Mouse (Mus musculus): ENCODE measurements around the gene Tsc22d2. TPM values are rescaled to one million over a fixed set of nuclear protein-coding genes. Genes with fewer than 3 reads are reported as not detected.

Gene Tsc22d2
- polyA plus RNA-seq, 1 experiment from 2014 or later = 17.3 TPM

DNA sequence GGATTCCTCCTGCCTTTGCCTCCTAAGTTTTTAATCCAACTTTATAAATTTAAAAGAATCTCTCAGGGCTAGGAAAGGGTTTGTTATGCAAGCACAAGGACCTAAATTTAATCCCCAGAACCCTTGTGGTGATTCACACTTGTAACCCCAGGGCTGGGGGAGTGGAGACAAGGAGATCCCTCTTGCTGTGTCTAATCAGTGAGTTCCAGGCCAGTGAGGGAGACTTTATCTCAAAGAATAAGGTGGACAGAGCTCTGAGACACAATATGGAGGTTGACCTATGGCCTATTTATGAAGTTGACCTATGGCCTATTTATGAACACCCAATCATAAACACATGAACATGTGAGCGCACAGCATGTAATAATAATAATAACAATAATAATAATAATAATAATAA, 31.8 kb upstream of the Tsc22d2 start:
- Histone ChIP-seq H3K4me3 (ENCODE audit: low read depth, low read length) (no peak overlapping the region), H3K27me3 (replicated peaks; ENCODE audit: control insufficient read depth, insufficient read depth, low read length) (no peaks in the 10 kb centered on the region), H3K27ac (replicated peaks; ENCODE audit: low read depth, low read length) (no peak overlapping the region), H3K36me3 (ENCODE audit: control insufficient read depth, insufficient read depth, low read length) (no peaks in the 10 kb centered on the region), H3K4me2 (ENCODE audit: low read depth, low read length) (no peak overlapping the region), H3K9me3 (ENCODE audit: control insufficient read depth, low read length) (no peaks in the 10 kb centered on the region), H3K4me1 (ENCODE audit: control insufficient read depth, insufficient read depth, low read length) (no peaks in the 10 kb centered on the region), H3K9ac (ENCODE audit: low read depth, low read length) (no peak overlapping the region)
- no peak for ATAC-seq (ENCODE audit: low read depth)
- DNase-seq (ENCODE audit: low spot score) = no peak
- 97% methylated on average over 1 of the region's 1 CpGs for WGBS

GRCm38 (mm10) chr3:58385060-58385459, 29.5 kb upstream of the Tsc22d2 start:
- DNase-seq (ENCODE audit: low spot score) (no peak), ATAC-seq (ENCODE audit: low read depth) (no peak; the same call in 1 of the 2 replicates)
- no peaks in the 10 kb centered on the region for H3K4me1 ChIP-seq (ENCODE audit: control insufficient read depth, insufficient read depth, low read length)
- no peak overlapping the region for H3K9ac ChIP-seq (ENCODE audit: low read depth, low read length)
- no peak overlapping the region for H3K4me2 ChIP-seq (ENCODE audit: low read depth, low read length)
- no peak overlapping the region for H3K4me3 ChIP-seq (ENCODE audit: low read depth, low read length)
- H3K27ac ChIP-seq (replicated peaks; ENCODE audit: low read depth, low read length) = no peak overlapping the region
- no peaks in the 10 kb centered on the region for H3K36me3 ChIP-seq (ENCODE audit: control insufficient read depth, insufficient read depth, low read length)
- no peaks in the 10 kb centered on the region for H3K9me3 ChIP-seq (ENCODE audit: control insufficient read depth, low read length)
- H3K27me3 ChIP-seq (replicated peaks; ENCODE audit: control insufficient read depth, insufficient read depth, low read length) = no peaks in the 10 kb centered on the region
- WGBS = 44% methylated on average over 1 of the region's 1 CpGs

GRCm38 (mm10) chr3:58388731-58389130, 25.8 kb upstream of the Tsc22d2 start:
- H3K4me1 ChIP-seq (ENCODE audit: control insufficient read depth, insufficient read depth, low read length) = no peaks in the 10 kb centered on the region
- H3K4me3 ChIP-seq (ENCODE audit: low read depth, low read length) = no peak overlapping the region
- no peak overlapping the region for H3K9ac ChIP-seq (ENCODE audit: low read depth, low read length)
- ATAC-seq (ENCODE audit: low read depth) = no peak
- H3K27ac ChIP-seq (replicated peaks; ENCODE audit: low read depth, low read length) = no peak overlapping the region
- H3K9me3 ChIP-seq (ENCODE audit: control insufficient read depth, low read length) = no peaks in the 10 kb centered on the region
- DNase-seq (ENCODE audit: low spot score) = no peak
- WGBS = 79% methylated on average over 4 of the region's 4 CpGs
- H3K27me3 ChIP-seq (replicated peaks; ENCODE audit: control insufficient read depth, insufficient read depth, low read length) = no peaks in the 10 kb centered on the region
- H3K36me3 ChIP-seq (ENCODE audit: control insufficient read depth, insufficient read depth, low read length) = no peaks in the 10 kb centered on the region
- no peak overlapping the region for H3K4me2 ChIP-seq (ENCODE audit: low read depth, low read length)

- DNase-seq (ENCODE audit: low spot score) = no peak
- Histone ChIP-seq H3K36me3 (ENCODE audit: control insufficient read depth, insufficient read depth, low read length) (no peaks in the 10 kb centered on the region), H3K9me3 (ENCODE audit: control insufficient read depth, low read length) (no peaks in the 10 kb centered on the region), H3K27ac (replicated peaks; ENCODE audit: low read depth, low read length) (no peak overlapping the region), H3K4me1 (ENCODE audit: control insufficient read depth, insufficient read depth, low read length) (no peaks in the 10 kb centered on the region), H3K4me3 (ENCODE audit: low read depth, low read length) (no peak overlapping the region), H3K27me3 (replicated peaks; ENCODE audit: control insufficient read depth, insufficient read depth, low read length) (no peaks in the 10 kb centered on the region), H3K4me2 (ENCODE audit: low read depth, low read length) (no peak overlapping the region), H3K9ac (ENCODE audit: low read depth, low read length) (no peak overlapping the region)
- ATAC-seq (ENCODE audit: low read depth) = no peak
- WGBS = 64% methylated on average over 5 of the region's 5 CpGs
Observed at GRCm38 (mm10) chr3:58398541-58398940, 16.0 kb upstream of the Tsc22d2 start.

GRCm38 (mm10) chr3:58399931-58400330, 14.6 kb upstream of the Tsc22d2 start:
- no peaks in the 10 kb centered on the region for H3K4me1 ChIP-seq (ENCODE audit: control insufficient read depth, insufficient read depth, low read length)
- H3K27ac ChIP-seq (replicated peaks; ENCODE audit: low read depth, low read length) = no peak overlapping the region
- H3K4me2 ChIP-seq (ENCODE audit: low read depth, low read length) = no peak overlapping the region
- no peaks in the 10 kb centered on the region for H3K9me3 ChIP-seq (ENCODE audit: control insufficient read depth, low read length)
- WGBS = 47% methylated on average over 3 of the region's 3 CpGs
- H3K4me3 ChIP-seq (ENCODE audit: low read depth, low read length) = no peak overlapping the region
- no peak for ATAC-seq (ENCODE audit: low read depth)
- no peaks in the 10 kb centered on the region for H3K27me3 ChIP-seq (replicated peaks; ENCODE audit: control insufficient read depth, insufficient read depth, low read length)
- no peak overlapping the region for H3K9ac ChIP-seq (ENCODE audit: low read depth, low read length)
- H3K36me3 ChIP-seq (ENCODE audit: control insufficient read depth, insufficient read depth, low read length) = no peaks in the 10 kb centered on the region
- peak; percentile 22 for DNase-seq (ENCODE audit: low spot score)

GRCm38 (mm10) chr3:58411669-58412068, 2.8 kb upstream of the Tsc22d2 start:
- ATAC-seq (ENCODE audit: low read depth) = no peak
- no peaks in the 10 kb centered on the region for H3K4me1 ChIP-seq (ENCODE audit: control insufficient read depth, insufficient read depth, low read length)

GRCm38 (mm10) chr3:58413671-58414070, 844 bp upstream of the Tsc22d2 start:
- Histone ChIP-seq H3K9ac (ENCODE audit: low read depth, low read length) (peak overlapping the region; percentile 98), H3K9me3 (ENCODE audit: control insufficient read depth, low read length) (no peaks in the 10 kb centered on the region), H3K36me3 (ENCODE audit: control insufficient read depth, insufficient read depth, low read length) (peaks cover 8% of the 10 kb centered on the region; the same call in 1 of the 2 replicates), H3K27me3 (replicated peaks; ENCODE audit: control insufficient read depth, insufficient read depth, low read length) (no peaks in the 10 kb centered on the region), H3K4me1 (ENCODE audit: control insufficient read depth, insufficient read depth, low read length) (no peaks in the 10 kb centered on the region), H3K4me3 (ENCODE audit: low read depth, low read length) (peak overlapping the region; percentile 89), H3K27ac (replicated peaks; ENCODE audit: low read depth, low read length) (peak overlapping the region; percentile 100), H3K4me2 (ENCODE audit: low read depth, low read length) (peak overlapping the region; percentile 91)
- WGBS = 37% methylated on average over 5 of the region's 5 CpGs
- no peak for ATAC-seq (ENCODE audit: low read depth)
- DNase-seq (ENCODE audit: low spot score) = no peak

More at GRCm38 (mm10) chr3:58411669-58412068, 2.8 kb upstream of the Tsc22d2 start:
- H3K9me3 ChIP-seq (ENCODE audit: control insufficient read depth, low read length) = no peaks in the 10 kb centered on the region
- H3K27ac ChIP-seq (replicated peaks; ENCODE audit: low read depth, low read length) = no peak overlapping the region
- no peak overlapping the region for H3K4me3 ChIP-seq (ENCODE audit: low read depth, low read length)
- H3K9ac ChIP-seq (ENCODE audit: low read depth, low read length) = no peak overlapping the region
- peaks cover 2% of the 10 kb centered on the region; the same call in 1 of the 2 replicates for H3K36me3 ChIP-seq (ENCODE audit: control insufficient read depth, insufficient read depth, low read length)
- H3K4me2 ChIP-seq (ENCODE audit: low read depth, low read length) = no peak overlapping the region
- DNase-seq (ENCODE audit: low spot score) = peak; percentile 60
- no peaks in the 10 kb centered on the region for H3K27me3 ChIP-seq (replicated peaks; ENCODE audit: control insufficient read depth, insufficient read depth, low read length)

GRCm38 (mm10) chr3:58414986-58415883, 720 bp downstream of the Tsc22d2 start:
- Histone ChIP-seq H3K4me3 (ENCODE audit: low read depth, low read length) (peak overlapping the region; percentile 89), H3K4me1 (ENCODE audit: control insufficient read depth, insufficient read depth, low read length) (peaks cover 3% of the 10 kb centered on the region; the same call in 1 of the 2 replicates), H3K27me3 (replicated peaks; ENCODE audit: control insufficient read depth, insufficient read depth, low read length) (no peaks in the 10 kb centered on the region), H3K36me3 (ENCODE audit: control insufficient read depth, insufficient read depth, low read length) (peaks cover 8% of the 10 kb centered on the region; the same call in 1 of the 2 replicates), H3K9ac (ENCODE audit: low read depth, low read length) (peak overlapping the region; percentile 98), H3K4me2 (ENCODE audit: low read depth, low read length) (peak overlapping the region; percentile 91), H3K27ac (replicated peaks; ENCODE audit: low read depth, low read length) (peak overlapping the region; percentile 100), H3K9me3 (ENCODE audit: control insufficient read depth, low read length) (no peaks in the 10 kb centered on the region)
- DNase-seq (ENCODE audit: low spot score) = peak; percentile 70
- ATAC-seq (ENCODE audit: low read depth) = peak; percentile 62
- under 1% methylated on average over 42 of the region's 113 CpGs for WGBS

Data from embryonic facial prominence, embryonic 14.5 days (tissue).